Mouse (Mus musculus) hindbrain, embryonic 13.5 days (tissue): ENCODE measurements around the gene Dmtf1. TPM values are rescaled to one million over a fixed set of nuclear protein-coding genes. Genes with fewer than 3 reads are reported as not detected.

Experiments used
- ATAC-seq: fragments of 200-750 bp; cut with Nextera tagmentation; 2 replicates; pipeline ENCODE4 v1.8.0; 2017; ENCODE audit warnings: moderate TSS enrichment; ENCODE audit not compliant: low FRiP score
- H3K27ac ChIP-seq: fragments of 300-500 bp; sonication (generic); 2 replicates; pipeline ENCODE4 v1.5.1; 2015; ENCODE audit warnings: inconsistent platforms, mild to moderate bottlenecking, moderate library complexity
- H3K27me3 ChIP-seq: fragments of 300-500 bp; sonication (generic); 2 replicates; pipeline ENCODE4 v1.6.1; 2015; ENCODE audit warnings: mild to moderate bottlenecking, inconsistent platforms
- H3K36me3 ChIP-seq: fragments of 300-500 bp; sonication (generic); 2 replicates; pipeline ENCODE4 v1.6.1; 2015; ENCODE audit warnings: mild to moderate bottlenecking, inconsistent platforms
- H3K4me1 ChIP-seq: fragments of 300-500 bp; sonication (generic); replicated peaks from 2 replicates; pipeline ENCODE4 v1.6.1; 2015; ENCODE audit warnings: inconsistent platforms
- H3K4me2 ChIP-seq: fragments of 300-500 bp; sonication (generic); 2 replicates; pipeline ENCODE4 v1.6.1; 2015; ENCODE audit warnings: inconsistent platforms, mild to moderate bottlenecking, moderate library complexity
- H3K4me3 ChIP-seq: fragments of 300-500 bp; sonication (generic); 2 replicates; pipeline ENCODE4 v1.5.1; 2015; ENCODE audit warnings: mild to moderate bottlenecking, inconsistent platforms
- H3K9ac ChIP-seq: fragments of 300-500 bp; sonication (generic); 2 replicates; pipeline ENCODE4 v1.6.1; 2015; ENCODE audit warnings: mild to moderate bottlenecking, inconsistent platforms
- H3K9me3 ChIP-seq: fragments of 300-500 bp; sonication (generic); 2 replicates; pipeline ENCODE4 v1.6.1; 2016; ENCODE audit warnings: inconsistent platforms
- WGBS: fragments of 180-500 bp; shearing (Covaris S2); methylation state at CpG from one replicate; pipeline ENCODE4 v1.1.7; 2015; 5-methylcytosine and 5-hydroxymethylcytosine counted together
- polyA plus RNA-seq: library from polyadenylated mRNA; unstranded; fragments of >200 nt; fragmentation: Nextera tagmentation; extraction: Ambion mirVana; gene quantifications from 2 replicates; pipeline ENCODE4 v1.2.1, GENCODE M21; 2015

The Dmtf1 gene
- polyA plus RNA-seq, 1 experiment from 2014 or later = 65.7 TPM

- Histone ChIP-seq H3K4me2 (no peak overlapping the region), H3K9ac (no peak overlapping the region), H3K36me3 (no peaks in the 10 kb centered on the region), H3K27me3 (no peaks in the 10 kb centered on the region), H3K27ac (no peak overlapping the region), H3K9me3 (no peaks in the 10 kb centered on the region), H3K4me3 (no peak overlapping the region), H3K4me1 (no peaks in the 10 kb centered on the region)
- no peak for ATAC-seq
- 74% methylated on average over 6 of the region's 6 CpGs for WGBS
These were observed 91.9 kb downstream of the Dmtf1 start for GRCm38 (mm10) chr5:9069599-9070209.

DNA sequence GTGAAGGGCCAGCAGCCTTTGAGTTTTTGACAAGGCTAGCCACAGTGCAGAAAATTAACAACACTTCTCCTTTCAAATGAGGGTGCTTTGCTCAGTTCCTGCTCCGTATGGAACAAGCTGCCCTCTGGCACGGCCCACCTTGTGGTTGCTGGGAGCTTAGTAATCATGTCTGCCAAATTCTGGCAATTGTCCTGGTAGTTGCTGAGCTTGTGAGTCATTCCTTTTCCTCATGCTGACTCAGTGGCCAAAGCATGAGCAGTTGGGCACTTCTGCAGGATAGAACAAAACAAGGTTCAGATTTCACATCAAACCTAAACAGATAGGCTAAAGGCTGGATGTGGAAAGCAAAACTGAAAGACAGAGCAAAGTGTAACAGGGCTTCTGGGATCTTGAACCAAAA lies 92.7 kb downstream of the Dmtf1 start:
- Histone ChIP-seq H3K4me1 (no peaks in the 10 kb centered on the region), H3K27me3 (no peaks in the 10 kb centered on the region), H3K9ac (no peak overlapping the region), H3K36me3 (no peaks in the 10 kb centered on the region), H3K27ac (no peak overlapping the region), H3K9me3 (no peaks in the 10 kb centered on the region), H3K4me2 (no peak overlapping the region), H3K4me3 (no peak overlapping the region)
- no peak for ATAC-seq
- 66% methylated on average over 2 of the region's 2 CpGs for WGBS

Other genes with a start within 250 kb of the Dmtf1 start
- gene Crot, start 164.5 kb downstream of the Dmtf1 start, polyA plus RNA-seq = 23.1 and 23.3 TPM in 2 replicates
- 13.9 and 14.2 TPM in 2 replicates for gene Tmem243, start 61.1 kb downstream of the Dmtf1 start, polyA plus RNA-seq
- 17.9 and 20.1 TPM in 2 replicates for gene 9330182L06Rik, start 104.3 kb upstream of the Dmtf1 start, polyA plus RNA-seq